Mouse (Mus musculus): Measurements from ENCODE around the gene Lkaaear1. TPM values are rescaled to one million over a fixed set of nuclear protein-coding genes. Genes with fewer than 3 reads are reported as not detected.

The Lkaaear1 gene
- total RNA-seq, 2 experiments from 2014 or later = not detected

- no peak for DNase-seq
Measured at GRCm38 (mm10) chr2:181683381-181683780, 14.9 kb downstream of the Lkaaear1 start.

GRCm38 (mm10) chr2:181681978-181682377, 16.3 kb downstream of the Lkaaear1 start:
- DNase-seq = no peak

- DNase-seq = no peak
Measured at GRCm38 (mm10) chr2:181680716-181681117, 17.5 kb downstream of the Lkaaear1 start.

GRCm38 (mm10) chr2:181679951-181680715, 18.1 kb downstream of the Lkaaear1 start, which contains the start of gene Tcea2:
Gene Tcea2, plus strand, starts transcription at chr2:181680310.
- DNase-seq = peak; percentile 54

- DNase-seq = peak; percentile 54
Measured at GRCm38 (mm10) chr2:181678780-181679179, 19.5 kb downstream of the Lkaaear1 start.

- DNase-seq = no peak
Measured at GRCm38 (mm10) chr2:181677755-181678098, 20.5 kb downstream of the Lkaaear1 start.

GRCm38 (mm10) chr2:181677096-181677754, 21.0 kb downstream of the Lkaaear1 start:
- DNase-seq = no peak

GRCm38 (mm10) chr2:181676424-181676823, 21.8 kb downstream of the Lkaaear1 start:
- DNase-seq = no peak

- DNase-seq = peak; percentile 52
Measured at GRCm38 (mm10) chr2:181675454-181675853, 22.8 kb downstream of the Lkaaear1 start.

GRCm38 (mm10) chr2:181674934-181675333, 23.3 kb downstream of the Lkaaear1 start:
- DNase-seq = no peak

GRCm38 (mm10) chr2:181673501-181673900, 24.7 kb downstream of the Lkaaear1 start:
- no peak for DNase-seq

GRCm38 (mm10) chr2:181671984-181672383, 26.3 kb downstream of the Lkaaear1 start:
- no peak for DNase-seq

GRCm38 (mm10) chr2:181671326-181671725, 26.9 kb downstream of the Lkaaear1 start, which contains the start of gene Sox18:
Gene Sox18, minus strand, starts transcription at chr2:181671640.
- peak; percentile 44 for DNase-seq

GRCm38 (mm10) chr2:181670913-181671311, 27.3 kb downstream of the Lkaaear1 start:
- no peak for DNase-seq

GRCm38 (mm10) chr2:181670285-181670912, 27.8 kb downstream of the Lkaaear1 start:
- no peak for DNase-seq

- DNase-seq = no peak
Measured at GRCm38 (mm10) chr2:181663298-181663630, 35.0 kb downstream of the Lkaaear1 start.

GRCm38 (mm10) chr2:181662620-181663297, 35.5 kb downstream of the Lkaaear1 start:
- no peak for DNase-seq

GRCm38 (mm10) chr2:181659609-181660055, 38.6 kb downstream of the Lkaaear1 start:
- DNase-seq = peak; percentile 79

GRCm38 (mm10) chr2:181658930-181659555, 39.2 kb downstream of the Lkaaear1 start:
- DNase-seq = peak; percentile 53

- peak; percentile 15 for DNase-seq
Measured at GRCm38 (mm10) chr2:181658528-181658927, 39.7 kb downstream of the Lkaaear1 start.

- no peak for DNase-seq
Measured at GRCm38 (mm10) chr2:181657441-181657840, 40.8 kb downstream of the Lkaaear1 start.

GRCm38 (mm10) chr2:181656734-181657133, 41.5 kb downstream of the Lkaaear1 start, which contains the start of gene Gm29797:
Gene Gm29797, plus strand, starts transcription at chr2:181657034.
- no peak for DNase-seq
